Mouse (Mus musculus): ENCODE results near the gene Pyurf.
A peak's percentile ranks its signal among the peaks of the same experiment; 100 is the strongest.

Pyurf gene

DNA sequence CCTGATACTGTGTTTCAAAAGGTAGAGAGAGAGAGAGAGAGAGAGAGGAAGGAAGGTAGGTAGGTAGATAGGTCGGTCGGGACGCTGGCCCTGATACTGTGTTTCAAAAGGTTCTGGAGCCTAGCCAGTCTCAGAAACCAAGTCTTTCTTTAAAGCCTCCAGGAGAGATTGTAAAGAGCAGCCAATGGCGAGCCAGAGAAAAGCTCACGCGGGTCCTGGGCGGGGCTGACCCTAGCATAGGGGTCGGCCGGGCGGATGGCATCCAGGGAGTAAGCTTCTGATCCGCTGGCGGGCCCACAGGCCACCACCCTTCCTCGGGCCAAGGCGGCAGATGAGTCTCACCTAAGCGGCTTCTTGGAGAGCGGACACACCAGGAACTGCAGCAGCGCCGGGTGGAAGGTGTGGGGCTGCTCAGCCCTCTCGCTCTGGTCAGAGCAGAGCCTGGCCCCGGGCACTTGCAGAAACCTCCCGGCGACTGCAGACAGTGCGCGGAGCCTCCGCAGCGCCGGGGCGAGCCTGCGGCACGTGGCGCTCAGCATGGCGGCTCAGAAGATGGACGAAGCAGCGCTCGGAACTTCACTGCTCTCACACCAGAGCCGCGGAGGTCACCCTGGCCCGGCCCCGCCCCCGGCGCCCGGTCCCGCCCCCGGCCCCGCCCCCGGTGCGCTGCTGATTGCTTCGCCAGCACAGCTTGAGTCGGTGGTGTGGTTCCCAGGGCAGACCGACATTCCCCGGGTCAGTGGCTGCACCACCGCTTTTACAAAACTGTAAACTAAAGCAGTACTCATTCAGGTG is at the start of gene Pyurf:
Pyurf (minus strand) TSS at position 612 of the 795 bp plus-strand sequence.
- DNase-seq (ENCODE audit: low spot score), result peak; percentile 79

DNA sequence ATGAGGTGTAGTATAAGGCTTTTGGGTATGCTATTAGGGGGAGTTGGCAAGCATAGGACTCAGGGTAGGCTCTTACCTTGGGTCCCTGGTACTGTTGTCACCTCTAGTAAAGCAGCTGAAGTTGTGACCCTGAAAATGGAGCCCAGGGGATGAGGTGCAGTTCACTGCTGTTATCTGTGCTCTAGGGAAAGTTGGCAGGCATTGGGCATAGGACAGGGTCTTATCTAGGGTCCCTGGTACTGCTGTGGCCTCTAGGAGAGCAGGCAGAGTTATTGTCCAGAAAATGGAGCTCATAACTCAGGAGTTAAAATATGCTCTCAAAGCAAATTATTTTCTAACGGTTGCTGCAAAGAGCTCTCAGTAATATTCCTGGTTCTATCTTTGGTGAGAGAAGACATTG is 29.5 kb upstream of the Pyurf start:
- DNase-seq (ENCODE audit: low spot score), result no peak

DNA sequence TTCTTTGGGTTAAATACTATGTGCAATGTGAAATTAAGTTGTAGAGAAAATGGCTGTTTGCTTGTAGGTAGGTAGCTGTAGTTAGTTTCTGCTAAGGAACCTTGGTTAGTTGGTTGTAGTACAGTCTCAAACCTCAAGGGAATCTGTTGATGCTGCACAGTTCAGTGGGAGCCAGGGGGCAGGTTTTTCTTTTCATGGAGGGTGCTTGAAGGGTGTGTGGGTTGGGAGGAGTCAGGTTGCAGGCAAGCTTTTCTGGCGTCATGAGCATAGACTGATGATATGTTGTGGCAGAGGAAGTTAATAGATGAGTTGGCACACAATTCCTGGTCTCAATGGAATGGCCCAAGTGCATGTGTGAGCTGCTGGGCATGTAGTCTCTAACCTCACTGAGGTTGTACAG is 19.8 kb upstream of the Pyurf start:
- no peak for DNase-seq (ENCODE audit: low spot score)

DNA sequence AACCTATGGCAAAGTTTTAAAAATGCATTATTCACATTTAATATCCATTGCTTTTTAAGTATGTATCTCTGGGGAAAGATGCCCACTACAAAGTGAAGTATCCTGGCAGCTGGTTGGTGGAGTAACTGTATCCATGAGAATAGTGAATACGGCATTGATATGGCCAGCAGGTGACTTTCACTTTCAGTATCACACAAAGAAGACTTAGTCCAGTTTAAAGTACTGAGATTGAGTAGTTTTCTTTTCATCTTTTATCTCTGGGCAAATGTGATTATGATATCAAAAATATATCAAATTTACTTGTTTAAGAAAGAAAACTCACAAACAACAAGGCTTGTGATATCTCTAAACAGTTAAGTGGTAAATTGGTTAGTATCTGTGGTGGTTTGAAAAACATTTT is 14.8 kb upstream of the Pyurf start:
- no peak for DNase-seq (ENCODE audit: low spot score)

DNA sequence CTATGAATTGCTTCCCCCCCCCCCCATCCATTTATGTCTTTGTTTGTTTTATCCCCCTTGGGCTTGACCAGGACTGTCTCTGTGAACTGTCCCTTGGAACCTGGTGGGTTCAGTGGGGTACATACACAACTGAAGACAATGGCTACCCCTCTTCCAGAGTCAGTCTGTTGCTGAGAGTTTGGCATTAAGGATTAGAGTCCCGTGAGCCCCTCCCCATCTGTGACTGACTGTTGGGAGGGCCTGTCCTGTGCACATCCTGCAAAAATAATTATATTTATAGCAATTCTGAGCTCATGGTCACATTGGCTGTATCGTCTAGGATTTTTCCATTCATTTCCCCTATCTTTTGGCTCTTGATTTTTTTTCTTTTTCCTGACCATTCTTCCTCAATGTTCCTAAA is 11.8 kb upstream of the Pyurf start:
- no peak for DNase-seq (ENCODE audit: low spot score)

DNA sequence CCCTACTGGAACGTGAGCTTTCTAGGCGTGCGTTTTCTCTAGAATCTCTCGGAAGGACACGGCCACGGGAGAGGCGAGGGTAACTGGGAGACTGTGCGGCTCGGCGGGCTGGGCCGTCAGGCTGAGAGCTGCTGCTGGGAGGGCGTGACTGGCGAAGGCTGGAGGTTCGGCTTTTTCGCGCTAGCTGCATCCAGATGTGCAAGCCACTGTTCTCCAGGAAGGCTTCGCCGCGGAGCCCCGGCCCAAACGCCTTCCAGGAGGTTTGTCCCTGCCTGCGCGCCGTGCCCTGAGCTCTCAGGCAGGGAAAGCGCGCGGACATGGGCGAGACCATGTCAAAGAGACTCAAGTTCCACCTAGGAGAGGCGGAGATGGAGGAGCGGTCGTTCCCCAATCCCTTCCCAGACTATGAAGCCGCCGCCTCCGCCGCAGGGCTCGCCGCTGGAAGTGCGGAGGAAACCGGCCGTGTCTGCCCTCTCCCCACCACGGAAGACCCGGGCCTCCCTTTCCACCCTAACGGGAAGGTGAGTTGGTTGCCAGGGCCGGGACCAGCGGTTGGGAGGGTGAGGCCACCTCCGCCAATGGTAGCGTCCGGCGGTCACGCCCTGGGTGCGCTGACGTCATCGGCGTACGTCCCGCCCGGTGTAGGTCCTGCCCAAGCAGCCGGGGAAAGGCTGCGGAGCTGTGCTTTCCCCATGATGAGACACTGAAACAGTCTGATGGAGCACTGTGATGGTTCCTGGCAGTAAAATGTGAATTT is 11.0 kb upstream of the Pyurf start:
- peak; percentile 95 for DNase-seq (ENCODE audit: low spot score)

DNA sequence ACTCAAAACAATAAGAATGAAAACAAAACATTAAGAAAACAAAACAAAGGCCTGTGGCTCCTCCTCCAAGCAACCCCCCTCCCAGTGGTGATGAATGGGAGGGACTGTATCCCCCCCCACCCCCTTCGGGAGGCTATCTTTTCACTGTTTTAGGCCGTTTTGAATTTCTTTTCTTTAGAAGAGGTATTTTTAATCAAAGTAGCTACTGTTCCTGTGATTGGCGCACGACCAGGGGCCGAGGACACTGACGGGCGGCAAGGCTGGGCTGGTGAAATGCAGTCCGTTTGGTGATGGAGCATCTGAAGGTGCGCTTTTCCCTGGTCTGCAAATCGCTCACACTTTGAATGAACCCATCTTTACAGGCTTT is 10.5 kb upstream of the Pyurf start, which contains the start of gene Lancl2:
Lancl2 (plus strand) TSS at position 165 of the 367 bp plus-strand sequence.
- no peak for DNase-seq (ENCODE audit: low spot score)

DNA sequence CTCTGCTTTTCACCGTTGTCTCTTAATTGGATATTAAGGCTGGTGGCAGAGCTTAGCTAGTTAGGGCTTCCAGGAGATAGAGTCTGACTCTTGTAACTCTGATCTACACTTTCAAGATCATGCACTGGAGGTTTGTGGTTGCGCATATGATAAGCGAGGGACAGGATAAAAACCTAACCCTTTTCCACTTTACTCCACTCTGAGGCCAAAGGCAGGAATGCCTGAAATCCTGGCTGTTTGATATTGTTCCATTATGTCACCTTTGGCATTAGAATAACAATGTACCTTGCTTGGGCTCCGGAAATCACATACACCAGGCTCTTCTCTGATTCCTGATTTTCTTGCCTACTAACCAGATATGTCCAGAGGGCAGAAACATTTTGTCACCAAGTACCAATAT is 9.8 kb upstream of the Pyurf start:
- no peak for DNase-seq (ENCODE audit: low spot score)

DNA sequence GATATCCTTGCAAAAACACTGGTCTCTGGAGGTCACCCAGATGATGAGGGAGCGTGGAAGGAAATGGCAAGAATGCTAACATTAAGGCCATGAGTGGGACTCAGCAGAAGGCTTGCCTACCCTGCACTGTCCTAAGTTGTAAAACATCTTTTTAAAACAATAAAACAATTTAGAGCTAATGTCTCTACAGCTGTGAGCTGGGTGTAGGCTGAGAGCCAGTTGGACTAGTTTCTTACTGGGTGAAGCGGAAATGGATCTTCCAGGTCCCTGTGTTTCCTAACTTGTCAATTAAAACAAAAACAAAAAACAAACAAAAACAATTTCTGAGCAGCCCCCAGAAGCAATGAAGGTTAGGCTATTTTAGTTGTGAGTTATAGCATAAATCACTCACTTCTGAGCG is 1.2 kb upstream of the Pyurf start:
- DNase-seq (ENCODE audit: low spot score), result no peak

DNA sequence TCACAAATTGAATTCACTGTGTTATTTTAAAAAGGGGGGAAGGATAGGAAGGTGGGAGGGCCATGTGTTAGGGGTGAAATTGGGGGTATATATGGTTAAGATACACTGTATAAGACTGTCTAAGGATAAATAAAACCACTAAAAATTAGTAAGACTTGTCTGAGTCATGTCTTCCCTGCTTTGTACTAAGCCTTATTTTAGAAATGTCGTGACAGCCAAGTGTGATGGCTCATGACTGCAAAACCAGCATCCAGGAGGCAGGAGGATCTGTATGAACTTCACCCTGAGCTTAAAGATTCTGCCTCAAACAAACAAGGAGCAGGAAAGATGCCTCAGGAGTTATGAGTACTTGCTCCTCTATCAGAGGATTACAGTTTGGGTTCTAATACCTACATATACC is 7.7 kb downstream of the Pyurf start:
- no peak for DNase-seq (ENCODE audit: low spot score)

DNA sequence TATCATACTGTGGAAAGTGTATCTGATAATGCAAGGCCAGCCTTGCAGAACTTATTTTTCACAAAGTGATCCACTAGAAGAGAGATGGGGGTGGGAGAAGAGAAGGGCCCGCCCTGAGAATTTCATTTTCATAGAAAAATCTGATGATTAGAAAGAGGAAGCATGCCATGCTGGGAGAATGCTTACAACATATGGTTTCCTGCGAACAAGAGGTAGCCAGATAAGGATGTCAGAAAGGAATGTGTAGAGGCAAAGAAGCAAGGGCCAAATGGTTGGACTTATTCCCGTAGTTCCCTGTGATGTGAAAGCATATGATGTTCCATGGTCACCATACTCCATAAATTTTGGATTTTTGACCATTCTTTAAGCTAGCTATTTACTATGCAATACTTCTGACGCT is 30.6 kb downstream of the Pyurf start:
- DNase-seq (ENCODE audit: low spot score), result no peak

DNA sequence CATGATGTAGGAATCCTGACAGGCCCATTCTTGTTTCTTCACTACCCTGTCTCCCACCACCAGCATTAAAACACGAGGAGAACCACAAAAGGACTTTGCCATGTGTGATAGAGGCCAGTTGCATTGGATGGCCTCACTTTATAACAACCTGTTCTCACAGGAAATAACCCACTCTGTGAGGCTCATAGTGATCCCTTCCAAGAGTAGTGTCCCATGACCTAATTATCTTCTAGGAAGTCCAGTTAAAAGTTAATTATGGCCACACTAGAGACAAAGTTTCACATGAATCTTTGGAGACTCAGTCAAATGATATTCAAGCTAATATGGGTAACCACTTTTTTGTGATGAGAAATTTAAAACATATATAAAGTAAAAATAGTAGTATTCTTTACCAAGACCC is 44.6 kb downstream of the Pyurf start:
- DNase-seq (ENCODE audit: low spot score), result no peak

DNA sequence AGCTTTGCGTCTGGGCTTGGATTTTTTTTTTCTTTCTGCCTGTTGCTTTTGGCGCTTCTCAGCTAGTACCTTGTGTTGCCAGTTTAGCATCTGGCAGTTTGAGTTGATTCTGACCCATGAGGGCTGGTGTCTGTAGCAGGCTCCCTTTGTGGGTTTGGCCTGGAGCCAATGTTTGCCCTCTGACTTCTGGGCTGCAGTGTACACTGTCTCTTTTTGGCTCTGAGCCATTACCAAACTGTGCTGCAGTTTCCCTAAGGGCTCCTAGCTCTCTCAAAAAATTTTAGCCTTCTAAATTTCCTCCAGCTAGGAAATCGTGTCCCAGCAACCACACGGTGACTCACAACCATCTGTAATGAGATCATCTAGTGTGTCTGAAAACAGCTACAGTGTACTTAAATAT is 50.1 kb downstream of the Pyurf start:
- DNase-seq (ENCODE audit: low spot score), result peak; percentile 67

DNA sequence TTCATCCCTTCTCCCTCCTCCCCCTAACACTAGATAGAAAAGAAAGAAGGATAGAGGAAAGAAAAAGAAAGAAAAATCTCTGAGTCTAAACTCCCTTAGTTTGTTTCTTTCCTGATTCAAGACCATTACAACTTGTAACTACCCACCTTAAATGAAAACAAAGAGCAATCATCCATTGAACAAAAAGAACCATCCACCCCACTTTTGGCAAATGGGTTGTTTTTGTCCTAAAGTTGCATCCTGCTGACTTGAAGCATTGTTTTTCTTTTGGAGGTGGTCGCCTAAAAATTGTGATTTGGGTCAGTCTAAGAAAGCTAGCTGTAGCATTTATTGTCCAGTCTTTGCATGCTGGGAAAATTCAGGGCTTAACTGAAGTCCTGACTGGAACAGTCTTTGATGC is 52.3 kb downstream of the Pyurf start:
- no peak for DNase-seq (ENCODE audit: low spot score)
